Mouse (Mus musculus): ENCODE measurements at regions not wholly inside any gene's neighbourhood (a gene's known extent, or its start where the extent isn't known, plus 50 kb on each side); places are given as distances from the start of the nearest gene placed in this dataset.

GRCm38 (mm10) chr9:80697171-80697570, 231.9 kb upstream of the Impg1 start:
- no peak for DNase-seq (ENCODE audit: low read depth, low spot score)

- DNase-seq (ENCODE audit: low read depth, low spot score) = peak; percentile 6
Observed at GRCm38 (mm10) chr9:80688481-80689086, 223.3 kb upstream of the Impg1 start.

GRCm38 (mm10) chr9:80683030-80683692, 217.9 kb upstream of the Impg1 start:
- no peak for DNase-seq (ENCODE audit: low read depth, low spot score)

GRCm38 (mm10) chr9:80681709-80682108, 216.4 kb upstream of the Impg1 start:
- no peak for DNase-seq (ENCODE audit: low read depth, low spot score)

GRCm38 (mm10) chr9:80671483-80671882, 206.2 kb upstream of the Impg1 start:
- no peak for DNase-seq (ENCODE audit: low read depth, low spot score)

GRCm38 (mm10) chr9:80668575-80669248, 203.4 kb upstream of the Impg1 start:
- peak; percentile 30 for DNase-seq (ENCODE audit: low read depth, low spot score)

- no peak for DNase-seq (ENCODE audit: low read depth, low spot score)
Observed at GRCm38 (mm10) chr9:80658755-80659154, 193.5 kb upstream of the Impg1 start.

GRCm38 (mm10) chr9:80615114-80615513, 149.8 kb upstream of the Impg1 start:
- peak; percentile 4 for DNase-seq (ENCODE audit: low read depth, low spot score)

- no peak for DNase-seq (ENCODE audit: low read depth, low spot score)
Observed at GRCm38 (mm10) chr9:80600019-80600418, 134.7 kb upstream of the Impg1 start.

GRCm38 (mm10) chr9:80565388-80566024, 100.2 kb upstream of the Impg1 start:
- no peak for DNase-seq (ENCODE audit: low read depth, low spot score)

- DNase-seq (ENCODE audit: low read depth, low spot score) = no peak
Observed at GRCm38 (mm10) chr9:80563655-80564054, 98.4 kb upstream of the Impg1 start.

- DNase-seq (ENCODE audit: low read depth, low spot score) = no peak
Observed at GRCm38 (mm10) chr9:80555531-80556067, 90.3 kb upstream of the Impg1 start.

All from mesoderm, embryonic 11.5 days (tissue).